Mouse (Mus musculus) liver, embryonic 15.5 days (tissue): Measurements from ENCODE around the gene Rps27a. TPM values are rescaled to one million over a fixed set of nuclear protein-coding genes. Genes with fewer than 3 reads are reported as not detected.
"Not testable (repeated sequence)": the region's sequence is repeated elsewhere in the genome, so short reads cannot be mapped to it uniquely, and the experiment has no call there.

Experiments
- ATAC-seq: fragments of 200-750 bp; cut with Nextera tagmentation; 2 replicates; pipeline ENCODE4 v1.8.0; 2017; ENCODE audit warnings: moderate number of reproducible peaks, mild to moderate bottlenecking, moderate library complexity; ENCODE audit not compliant: insufficient read depth
- H3K27ac ChIP-seq: fragments of 300-500 bp; sonication (generic); replicated peaks from 2 replicates; pipeline ENCODE4 v1.5.1; 2015; ENCODE audit warnings: mild to moderate bottlenecking, inconsistent platforms
- H3K27me3 ChIP-seq: fragments of 300-500 bp; sonication (generic); 2 replicates; pipeline ENCODE4 v1.6.1; 2015; ENCODE audit warnings: mild to moderate bottlenecking, inconsistent platforms
- H3K36me3 ChIP-seq: fragments of 300-500 bp; sonication (generic); replicated peaks from 2 replicates; pipeline ENCODE4 v1.6.1; 2015; ENCODE audit warnings: moderate library complexity, mild to moderate bottlenecking, inconsistent platforms
- H3K4me1 ChIP-seq: fragments of 300-500 bp; sonication (generic); replicated peaks from 2 replicates; pipeline ENCODE4 v1.6.1; 2015; ENCODE audit warnings: inconsistent platforms
- H3K4me2 ChIP-seq: fragments of 300-500 bp; sonication (generic); 2 replicates; pipeline ENCODE4 v1.6.1; 2015; ENCODE audit warnings: moderate library complexity, mild to moderate bottlenecking, inconsistent platforms
- H3K4me3 ChIP-seq: fragments of 300-500 bp; sonication (generic); replicated peaks from 2 replicates; pipeline ENCODE4 v1.5.1; 2015; ENCODE audit warnings: mild to moderate bottlenecking, inconsistent platforms
- H3K9ac ChIP-seq: fragments of 300-500 bp; sonication (generic); 2 replicates; pipeline ENCODE4 v1.6.1; 2015; ENCODE audit warnings: moderate library complexity, mild to moderate bottlenecking, inconsistent platforms
- H3K9me3 ChIP-seq: fragments of 300-500 bp; sonication (generic); replicated peaks from 2 replicates; pipeline ENCODE4 v1.6.1; 2016; ENCODE audit warnings: inconsistent platforms
- WGBS: fragments of 180-500 bp; shearing (Covaris S2); methylation state at CpG from one replicate; pipeline ENCODE4 v1.1.7; 2015; ENCODE audit warnings: mixed read lengths; ENCODE audit not compliant: insufficient replicate concordance; 5-methylcytosine and 5-hydroxymethylcytosine counted together
- polyA plus RNA-seq: library from polyadenylated mRNA; unstranded; fragments of >200 nt; fragmentation: Nextera tagmentation; extraction: Ambion mirVana; gene quantifications from 2 replicates; pipeline ENCODE4 v1.2.1, GENCODE M21; 2015

The Rps27a gene
- polyA plus RNA-seq, 1 experiment from 2014 or later: 582 TPM

DNA sequence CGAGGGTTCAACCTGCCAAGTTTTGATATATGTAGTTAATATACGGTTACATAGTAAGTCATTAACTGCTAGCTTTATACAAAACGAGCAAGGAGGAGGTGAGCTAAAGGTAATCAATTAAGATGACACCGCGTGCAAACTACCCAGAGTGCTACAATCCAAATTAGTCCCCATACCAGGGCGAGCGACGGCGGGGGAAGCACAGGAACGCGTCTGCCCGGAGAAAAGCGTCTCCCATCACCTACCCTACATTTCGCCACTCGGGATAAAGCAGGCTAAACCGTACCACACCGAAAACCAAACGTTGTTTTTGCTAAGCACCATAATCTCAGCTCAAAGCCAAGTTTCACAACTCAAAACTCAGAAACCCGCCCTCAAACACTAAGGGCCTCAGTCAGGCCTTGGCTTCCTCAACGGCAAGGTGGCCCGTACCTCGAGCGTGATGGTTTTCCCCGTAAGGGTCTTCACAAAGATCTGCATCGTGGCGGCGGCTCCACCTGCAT lies 609 bp downstream of the Rps27a start:
- Histone ChIP-seq H3K4me2 (peak overlapping the region; percentile 78), H3K27me3 (no peaks in the 10 kb centered on the region), H3K9me3 (no peaks in the 10 kb centered on the region), H3K4me1 (peaks cover 20% of the 10 kb centered on the region), H3K27ac (peak overlapping the region; percentile 88), H3K4me3 (peak overlapping the region; percentile 84), H3K36me3 (peaks cover 42% of the 10 kb centered on the region), H3K9ac (peak overlapping the region; percentile 81)
- peak; percentile 3; the same call in 1 of the 2 replicates for ATAC-seq
- WGBS: under 1% methylated on average over 27 of the region's 27 CpGs

DNA sequence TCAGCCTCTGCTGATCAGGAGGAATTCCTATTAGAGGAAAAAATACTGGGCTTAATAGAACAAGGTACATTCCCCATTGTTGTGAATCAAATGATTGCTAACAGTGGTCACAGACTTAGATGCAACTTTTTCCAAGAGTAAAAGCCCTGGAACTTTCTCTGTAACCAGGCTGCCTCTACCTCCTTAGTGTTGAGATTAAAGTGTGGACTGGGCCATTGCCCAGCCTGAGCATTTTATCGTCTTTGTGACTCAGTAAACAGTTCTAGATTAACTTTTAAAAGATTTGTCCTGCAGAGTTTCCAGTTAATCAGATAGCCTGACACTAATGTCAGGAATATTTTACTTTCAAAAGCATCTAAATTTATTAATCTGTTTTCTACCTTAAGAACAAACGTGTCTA lies 1.1 kb downstream of the Rps27a start:
- H3K36me3 ChIP-seq: peaks cover 45% of the 10 kb centered on the region
- H3K4me3 ChIP-seq: peak overlapping the region; percentile 84
- peak overlapping the region; percentile 88 for H3K27ac ChIP-seq
- H3K27me3 ChIP-seq: no peaks in the 10 kb centered on the region
- 4% methylated on average over 2 of the region's 2 CpGs for WGBS
- peaks cover 20% of the 10 kb centered on the region for H3K4me1 ChIP-seq
- ATAC-seq: no peak
- no peaks in the 10 kb centered on the region for H3K9me3 ChIP-seq
- peak overlapping the region; percentile 81 for H3K9ac ChIP-seq
- peak overlapping the region; percentile 78 for H3K4me2 ChIP-seq

DNA sequence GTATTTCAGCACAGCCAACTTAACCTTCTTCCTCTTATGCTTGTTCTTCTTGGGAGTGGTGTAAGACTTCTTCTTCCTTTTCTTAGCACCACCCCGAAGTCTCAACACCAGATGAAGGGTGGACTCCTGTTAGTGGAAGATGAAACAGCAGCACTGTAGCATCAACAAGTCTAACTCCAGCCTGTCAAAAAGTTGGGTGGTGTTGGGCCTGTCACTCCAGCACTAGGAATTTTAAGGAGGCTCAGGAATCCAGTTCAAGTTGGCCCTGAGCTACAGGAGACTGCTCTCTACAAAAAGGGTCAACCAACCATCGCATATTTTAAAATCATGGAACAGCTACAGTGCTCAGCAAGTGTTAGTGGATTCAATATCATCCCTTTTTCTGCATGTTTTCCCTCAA lies 1.6 kb downstream of the Rps27a start:
- H3K27me3 ChIP-seq, H3K9me3 ChIP-seq, ATAC-seq: not testable (repeated sequence)
- 55% methylated on average over 2 of the region's 2 CpGs for WGBS
- H3K9ac ChIP-seq: peak overlapping the region; percentile 81
- peak overlapping the region; percentile 88 for H3K27ac ChIP-seq
- peaks cover 49% of the 10 kb centered on the region for H3K36me3 ChIP-seq
- H3K4me3 ChIP-seq: peak overlapping the region; percentile 84
- H3K4me2 ChIP-seq: peak overlapping the region; percentile 78
- peaks cover 20% of the 10 kb centered on the region for H3K4me1 ChIP-seq

DNA sequence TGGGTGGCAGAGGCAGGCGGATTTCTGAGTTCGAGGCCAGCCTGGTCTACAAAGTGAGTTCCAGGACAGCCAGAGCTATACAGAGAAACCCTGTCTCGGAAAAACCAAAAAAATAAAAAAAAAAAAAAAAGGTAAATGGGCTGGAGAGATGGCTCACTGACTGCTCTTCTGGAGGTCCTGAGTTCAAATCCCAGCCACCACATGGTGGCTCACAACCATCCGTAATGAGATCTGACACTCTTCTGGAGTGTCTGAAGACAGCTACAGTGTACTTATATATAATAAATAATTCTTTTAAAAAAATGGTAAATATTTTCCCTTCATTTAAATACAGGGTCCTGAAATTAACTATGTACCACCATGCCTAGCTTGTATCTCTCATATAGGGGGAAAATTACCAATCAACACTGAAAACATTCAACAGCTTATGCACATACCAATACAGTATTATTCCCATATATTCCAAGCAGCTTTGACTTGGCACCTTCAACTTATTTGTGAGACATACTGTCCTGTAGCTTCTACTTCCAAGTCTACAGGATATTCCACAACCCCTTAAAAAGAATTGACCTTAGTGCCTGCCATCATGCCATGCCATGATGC lies 2.7 kb downstream of the Rps27a start:
- WGBS: 69% methylated on average over 4 of the region's 4 CpGs
- not testable (repeated sequence) for ATAC-seq, H3K9ac ChIP-seq, H3K4me3 ChIP-seq, H3K27ac ChIP-seq, H3K9me3 ChIP-seq, H3K4me2 ChIP-seq, H3K27me3 ChIP-seq
- peaks cover 20% of the 10 kb centered on the region for H3K4me1 ChIP-seq
- H3K36me3 ChIP-seq: peaks cover 57% of the 10 kb centered on the region

DNA sequence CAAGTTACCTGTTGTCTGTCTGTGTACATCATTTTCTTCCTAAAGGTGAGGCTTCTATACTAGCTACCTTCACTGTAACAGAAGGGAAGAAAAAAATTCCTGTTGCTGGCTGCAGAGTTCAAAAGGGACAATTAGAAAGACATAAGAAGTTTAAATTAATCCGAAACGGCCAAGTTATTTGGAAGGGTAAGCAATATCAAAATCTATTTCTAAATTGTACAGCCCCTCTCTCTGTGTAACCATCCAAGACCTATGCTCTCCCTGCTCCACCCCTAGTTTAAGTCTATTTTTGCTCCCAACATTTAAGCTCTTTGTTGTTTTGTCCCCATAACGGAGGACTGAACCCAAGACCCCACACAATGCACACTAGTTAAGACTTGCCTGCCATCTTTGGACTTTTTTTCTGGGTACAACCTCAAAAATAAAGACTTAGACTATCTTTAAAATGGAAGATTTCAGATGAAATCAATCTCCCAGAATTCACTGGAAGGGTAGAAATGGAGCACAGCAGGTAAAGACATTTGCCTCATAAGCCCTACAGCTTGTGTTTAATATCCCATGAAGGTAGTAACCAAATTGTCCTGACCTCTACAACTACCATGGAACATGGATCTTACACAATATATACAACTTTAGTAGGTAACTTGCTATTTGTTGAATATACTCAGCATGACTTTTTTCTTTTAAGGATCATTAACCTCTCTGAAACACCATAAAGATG lies 3.5 kb downstream of the Rps27a start:
- no peak for ATAC-seq
- Histone ChIP-seq H3K4me2 (no peak overlapping the region), H3K9ac (no peak overlapping the region), H3K4me1 (peaks cover 19% of the 10 kb centered on the region), H3K27me3 (no peaks in the 10 kb centered on the region), H3K4me3 (no peak overlapping the region), H3K36me3 (peaks cover 59% of the 10 kb centered on the region), H3K9me3 (no peaks in the 10 kb centered on the region), H3K27ac (no peak overlapping the region)
- 88% methylated on average over 3 of the region's 3 CpGs for WGBS

DNA sequence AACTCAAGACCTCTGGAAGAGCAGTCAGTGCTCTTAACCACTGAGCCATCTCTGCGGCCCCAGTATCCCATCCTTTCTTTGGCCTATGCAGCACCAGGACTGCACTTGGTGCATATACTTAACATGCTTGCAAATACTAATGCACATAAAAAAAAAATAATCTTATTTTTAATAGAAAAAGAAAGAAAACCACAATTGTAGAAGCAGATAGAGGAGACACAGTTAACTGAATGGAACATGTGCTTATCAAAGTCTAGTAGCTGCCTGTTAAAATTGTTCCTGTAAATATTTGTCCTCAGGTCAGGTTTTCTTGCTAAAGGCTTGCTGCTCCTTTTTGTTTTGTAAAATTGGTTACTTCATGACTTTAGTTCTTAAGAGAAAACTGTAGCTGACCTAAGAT lies 9.7 kb downstream of the Rps27a start:
- Histone ChIP-seq H3K27ac (no peak overlapping the region), H3K4me1 (no peaks in the 10 kb centered on the region), H3K4me3 (no peak overlapping the region), H3K9me3 (no peaks in the 10 kb centered on the region), H3K36me3 (peaks cover 66% of the 10 kb centered on the region), H3K9ac (no peak overlapping the region), H3K4me2 (no peak overlapping the region), H3K27me3 (no peaks in the 10 kb centered on the region)
- no peak for ATAC-seq
- 75% methylated on average over 1 of the region's 1 CpGs for WGBS

DNA sequence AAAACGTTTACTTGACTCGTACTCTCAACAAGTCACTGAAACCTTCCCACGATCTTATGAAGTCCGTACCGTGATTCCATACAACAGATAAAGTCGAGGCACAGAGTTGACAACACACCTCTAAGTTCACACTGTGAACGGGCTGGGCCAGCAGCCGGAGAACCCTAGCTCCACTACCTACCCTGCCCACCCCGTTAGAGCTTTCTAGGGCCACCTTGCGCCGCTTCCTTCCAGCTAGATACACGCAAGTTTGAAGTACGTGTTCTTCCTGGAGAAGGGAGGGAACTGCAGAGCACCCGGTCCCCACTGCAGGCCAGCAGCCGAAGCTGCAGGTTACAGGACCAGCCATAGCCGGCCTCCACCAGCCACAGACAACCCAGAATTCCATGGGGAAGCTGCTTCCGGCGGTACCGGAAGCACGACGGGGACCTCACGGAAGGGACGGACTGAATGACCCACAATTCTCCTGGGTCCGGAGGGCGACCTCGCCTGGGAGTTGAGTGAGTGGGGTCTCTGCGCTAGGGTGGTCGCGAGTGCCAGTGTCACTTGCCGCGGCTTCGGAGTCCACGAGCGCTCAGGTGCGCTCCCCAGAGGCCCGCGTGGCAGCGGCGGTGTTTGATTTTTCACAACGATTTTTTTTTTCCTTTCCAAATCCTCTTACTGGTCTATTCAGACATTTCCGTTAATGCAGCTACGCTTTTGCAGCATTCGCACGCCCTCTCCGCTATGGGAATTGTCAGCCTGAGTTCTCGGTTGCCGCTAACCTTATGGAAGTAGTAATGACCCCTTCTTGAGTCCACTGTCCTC lies 21.7 kb downstream of the Rps27a start, which contains the start of gene Mtif2:
Gene Mtif2, plus strand, starts transcription at position 421 of the 807 bp plus-strand sequence.
- Histone ChIP-seq H3K9me3 (no peaks in the 10 kb centered on the region), H3K27ac (peak within 1 kb of the TSS; percentile 82), H3K4me1 (peaks cover 25% of the 10 kb centered on the region), H3K36me3 (peaks cover 12% of the 10 kb centered on the region; the same call in 1 of the 2 replicates), H3K4me2 (peak within 1 kb of the TSS; percentile 76), H3K4me3 (peak within 1 kb of the TSS; percentile 87), H3K9ac (peak within 1 kb of the TSS; percentile 73), H3K27me3 (no peaks in the 10 kb centered on the region)
- WGBS: 2% methylated on average over 47 of the region's 47 CpGs
- peak; percentile 97 for ATAC-seq

DNA sequence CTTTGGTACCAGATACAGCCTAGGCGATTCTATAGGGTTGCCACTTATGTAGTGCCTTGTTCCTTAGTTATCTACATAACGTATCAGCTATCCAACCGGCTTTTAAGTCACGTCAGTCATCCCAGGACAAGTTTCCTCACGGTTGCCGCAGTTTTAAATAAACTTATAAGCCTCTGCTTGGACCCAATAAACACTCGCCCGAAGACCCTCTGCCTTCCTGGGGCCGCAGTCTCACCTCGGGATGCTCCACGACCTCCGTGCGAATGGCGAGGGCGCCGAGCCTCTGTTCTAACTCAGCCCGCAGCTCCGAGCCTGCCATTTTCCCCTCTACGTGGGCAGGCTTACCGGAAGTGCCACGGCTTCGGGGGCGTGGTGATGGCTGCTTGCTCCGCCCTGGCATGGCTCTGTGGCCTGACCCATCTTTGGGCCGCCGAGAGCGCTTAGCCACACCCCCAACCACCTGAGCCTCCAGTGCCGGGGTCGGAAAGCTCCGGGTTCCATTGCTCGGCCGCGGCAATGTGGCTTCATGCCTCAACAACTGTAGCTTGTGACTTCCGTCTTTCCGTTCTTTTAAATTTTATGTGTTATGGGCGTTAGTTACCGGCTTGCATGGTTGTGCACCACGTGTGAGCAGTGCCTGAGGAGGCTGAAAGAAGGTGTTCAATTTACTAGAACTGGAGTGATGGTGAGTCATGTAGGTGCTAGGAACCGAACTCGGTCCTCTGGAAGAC lies 33.1 kb downstream of the Rps27a start, which contains the start of gene Prorsd1:
Gene Prorsd1, minus strand, starts transcription at position 352 of the 731 bp plus-strand sequence.
- 1% methylated on average over 40 of the region's 40 CpGs for WGBS
- H3K4me2 ChIP-seq: peak within 1 kb of the TSS; percentile 77
- H3K4me1 ChIP-seq: peaks cover 15% of the 10 kb centered on the region
- peak; percentile 100 for ATAC-seq
- H3K27me3 ChIP-seq: no peaks in the 10 kb centered on the region
- H3K36me3 ChIP-seq: peaks cover 20% of the 10 kb centered on the region
- peak within 1 kb of the TSS; percentile 87 for H3K27ac ChIP-seq
- H3K9ac ChIP-seq: peak within 1 kb of the TSS; percentile 83
- no peaks in the 10 kb centered on the region for H3K9me3 ChIP-seq
- H3K4me3 ChIP-seq: peak within 1 kb of the TSS; percentile 85

DNA sequence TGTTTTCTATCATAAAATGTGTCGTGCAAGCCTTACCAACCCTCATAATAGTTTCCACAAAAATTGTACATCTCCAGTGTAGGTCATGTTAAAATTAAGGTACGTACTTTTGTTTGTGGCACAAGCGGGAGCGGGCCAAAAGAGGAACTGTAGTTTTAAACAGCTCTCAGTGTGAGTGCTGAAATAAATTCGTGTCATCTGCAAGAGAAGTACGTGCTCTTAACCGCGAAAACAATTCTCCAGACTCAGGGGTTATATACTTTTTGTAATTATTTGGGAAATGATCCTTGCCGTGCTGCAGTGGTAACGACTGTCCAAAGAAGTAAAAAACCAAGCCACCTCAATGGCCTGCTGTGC lies 33.6 kb downstream of the Rps27a start:
- H3K36me3 ChIP-seq: peaks cover 20% of the 10 kb centered on the region
- H3K4me3 ChIP-seq: peak overlapping the region; percentile 85
- 4% methylated on average over 10 of the region's 10 CpGs for WGBS
- H3K27me3 ChIP-seq: no peaks in the 10 kb centered on the region
- H3K9me3 ChIP-seq: no peaks in the 10 kb centered on the region
- no peak for ATAC-seq
- H3K27ac ChIP-seq: peak overlapping the region; percentile 87
- peak overlapping the region; percentile 83 for H3K9ac ChIP-seq
- peak overlapping the region; percentile 77 for H3K4me2 ChIP-seq
- H3K4me1 ChIP-seq: peaks cover 15% of the 10 kb centered on the region

DNA sequence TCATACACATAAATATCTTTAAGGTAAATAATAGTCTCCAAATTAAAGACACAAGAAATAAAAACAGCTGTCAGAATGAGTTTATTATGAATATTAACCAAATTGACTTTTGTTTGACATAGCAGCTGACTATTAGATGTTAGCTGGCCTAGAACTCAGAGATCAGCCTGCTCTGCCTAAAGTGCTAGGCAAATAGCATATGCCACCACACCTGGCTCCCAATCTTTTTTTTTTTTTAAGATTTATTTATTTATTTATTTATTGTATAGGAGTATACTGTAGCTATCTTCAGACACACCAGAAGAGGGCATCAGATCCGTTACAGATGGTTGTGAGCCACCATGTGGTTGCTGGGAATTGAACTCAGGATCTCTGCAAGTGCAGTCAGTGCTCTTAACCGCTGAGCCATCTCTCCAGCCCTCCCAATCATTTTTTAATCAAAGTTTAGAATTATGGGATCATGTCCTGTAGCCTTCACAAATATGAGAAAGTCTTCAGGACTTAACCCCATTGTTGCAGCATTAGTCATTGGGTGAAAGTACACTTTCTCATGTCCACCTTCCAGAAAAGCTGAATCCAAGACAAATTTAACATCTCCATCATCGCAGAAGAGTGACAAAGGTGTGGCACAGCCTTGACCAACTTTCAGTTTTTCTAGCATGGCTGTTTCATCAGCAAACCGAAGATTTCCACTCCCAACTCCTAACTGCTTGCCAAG lies 34.9 kb downstream of the Rps27a start:
- Histone ChIP-seq H3K27me3 (no peaks in the 10 kb centered on the region), H3K4me1 (peaks cover 15% of the 10 kb centered on the region), H3K36me3 (peaks cover 20% of the 10 kb centered on the region), H3K9me3 (no peaks in the 10 kb centered on the region), H3K4me3 (no peak overlapping the region), H3K4me2 (no peak overlapping the region), H3K9ac (no peak overlapping the region), H3K27ac (no peak overlapping the region)
- 80% methylated on average over 4 of the region's 4 CpGs for WGBS
- ATAC-seq: no peak
